Mouse (Mus musculus): ENCODE data around the gene Cpb1. TPM values are rescaled to one million over a fixed set of nuclear protein-coding genes. Genes with fewer than 3 reads are reported as not detected.
A peak's percentile ranks its signal among the peaks of the same experiment; 100 is the strongest.

Gene Cpb1
- polyA plus RNA-seq, 1 experiment from 2014 or later, result 3.8 TPM

GRCm38 (mm10) chr3:20222926-20223698, 52.4 kb downstream of the Cpb1 start:
- Histone ChIP-seq H3K27me3 (ENCODE audit: control insufficient read depth, insufficient read depth, low read length) (no peaks in the 10 kb centered on the region), H3K36me3 (ENCODE audit: control insufficient read depth, insufficient read depth, low read length) (no peaks in the 10 kb centered on the region), H3K4me1 (replicated peaks; ENCODE audit: control insufficient read depth, insufficient read depth) (no peaks in the 10 kb centered on the region), H3K9me3 (ENCODE audit: control insufficient read depth, low read length) (no peaks in the 10 kb centered on the region), H3K4me2 (replicated peaks; ENCODE audit: low read depth) (no peak overlapping the region), H3K4me3 (ENCODE audit: low read depth, low read length) (no peak overlapping the region), H3K27ac (replicated peaks) (no peak overlapping the region), H3K9ac (ENCODE audit: low read length) (no peak overlapping the region)
- TF ChIP-seq EP300 (optimal IDR thresholded peaks at IDR 0.05), result no peak
- WGBS, result 81% methylated on average over 9 of the region's 9 CpGs
- DNase-seq (ENCODE audit: low spot score) (no peak), ATAC-seq (ENCODE audit: low FRiP score, low TSS enrichment) (no peak)

GRCm38 (mm10) chr3:20222136-20222535, 53.4 kb downstream of the Cpb1 start:
- Histone ChIP-seq H3K36me3 (ENCODE audit: control insufficient read depth, insufficient read depth, low read length) (no peaks in the 10 kb centered on the region), H3K4me1 (replicated peaks; ENCODE audit: control insufficient read depth, insufficient read depth) (no peaks in the 10 kb centered on the region), H3K9ac (ENCODE audit: low read length) (no peak overlapping the region), H3K9me3 (ENCODE audit: control insufficient read depth, low read length) (no peaks in the 10 kb centered on the region), H3K27ac (replicated peaks) (no peak overlapping the region), H3K4me3 (ENCODE audit: low read depth, low read length) (no peak overlapping the region), H3K4me2 (replicated peaks; ENCODE audit: low read depth) (no peak overlapping the region), H3K27me3 (ENCODE audit: control insufficient read depth, insufficient read depth, low read length) (no peaks in the 10 kb centered on the region)
- 85% methylated on average over 3 of the region's 3 CpGs for WGBS
- DNase-seq (ENCODE audit: low spot score), result no peak
- ATAC-seq (ENCODE audit: low FRiP score, low TSS enrichment), result no peak
- TF ChIP-seq EP300 (optimal IDR thresholded peaks at IDR 0.05) (no peak), CTCF (IDR thresholded peaks at IDR 0.05; ENCODE audit: low read depth) (no peak)

- H3K4me3 ChIP-seq (ENCODE audit: low read depth, low read length), result no peak overlapping the region
- no peak overlapping the region for H3K9ac ChIP-seq (ENCODE audit: low read length)
- no peaks in the 10 kb centered on the region for H3K27me3 ChIP-seq (ENCODE audit: control insufficient read depth, insufficient read depth, low read length)
- H3K4me2 ChIP-seq (replicated peaks; ENCODE audit: low read depth), result no peak overlapping the region
- WGBS, result 28% methylated on average over 6 of the region's 6 CpGs
- H3K9me3 ChIP-seq (ENCODE audit: control insufficient read depth, low read length), result no peaks in the 10 kb centered on the region
- ATAC-seq (ENCODE audit: low FRiP score, low TSS enrichment) (no peak), DNase-seq (ENCODE audit: low spot score) (peak; percentile 57)
- no peak for TF ChIP-seq EP300 (optimal IDR thresholded peaks at IDR 0.05)
- peak; percentile 92 for TF ChIP-seq CTCF (IDR thresholded peaks at IDR 0.05; ENCODE audit: low read depth)
- no peaks in the 10 kb centered on the region for H3K36me3 ChIP-seq (ENCODE audit: control insufficient read depth, insufficient read depth, low read length)
- no peaks in the 10 kb centered on the region for H3K4me1 ChIP-seq (replicated peaks; ENCODE audit: control insufficient read depth, insufficient read depth)
- H3K27ac ChIP-seq (replicated peaks), result no peak overlapping the region
Observed at GRCm38 (mm10) chr3:20198869-20199268, 76.7 kb downstream of the Cpb1 start.

Small RNAs within 50 kb of the gene (microRNA-seq; reads per million reads assigned to microRNA genes)
- 0.96 reads per million for gene Mir7007

Other genes starting within 250 kb of the Cpb1 start
- gene Hps3, start 240.4 kb downstream of the Cpb1 start, polyA plus RNA-seq (2015; fragmentation: Nextera tagmentation; extraction: Ambion mirVana), result 5.1 and 5.8 TPM in 2 replicates
- gene Hltf, start 217.9 kb downstream of the Cpb1 start, polyA plus RNA-seq (2015; fragmentation: Nextera tagmentation; extraction: Ambion mirVana), result 7.6 and 9.2 TPM in 2 replicates
- 28.5 and 28.9 TPM in 2 replicates for gene Gyg, start 120.4 kb downstream of the Cpb1 start, polyA plus RNA-seq (2015; fragmentation: Nextera tagmentation; extraction: Ambion mirVana)
- 10.8 TPM in 2 replicates for gene Cpa3, start 33.6 kb downstream of the Cpb1 start, polyA plus RNA-seq (2015; fragmentation: Nextera tagmentation; extraction: Ambion mirVana)
- 2.4 and 2.5 TPM in 2 replicates for gene Agtr1b, start 91.4 kb upstream of the Cpb1 start, polyA plus RNA-seq (2015; fragmentation: Nextera tagmentation; extraction: Ambion mirVana)